Comparison of ENCODE assay signal across 30 mouse cellular contexts in genomic region chr3:55664713-55665112, GRCm38 (mm10).
DNase-seq lines count a peak whose midpoint lies in the region; ATAC-seq and TF ChIP-seq lines count a peak whose summit lies in the region.
"Had no signal": no experiment of that assay in that cellular context is flagged by ENCODE, and none has a peak within 500 bp of the region (broad histone marks: within the 10 kb centered on the region; RNA-seq: fewer than 3 reads in every experiment).

No protein-coding gene starts in this region.

- peak; percentile 81 for ATAC-seq in frontal cortex, adult (ENCODE audit: low TSS enrichment)
- ATAC-seq in intestine, embryonic 16.5 days = no peak
- ATAC-seq: activated CD4-positive, CD25-positive, alpha-beta regulatory T cell, adult 4 months; CD4-positive, CD25-positive, alpha-beta regulatory T cell, adult 4 months; forebrain, embryonic 14.5 days; Patski had no signal

- intact Hi-C loops in left cerebral cortex, postnatal 25 days (cut with DNase I) = no loop called here
- intact Hi-C loops in left cerebral cortex, postnatal 10 days (cut with DNase I) = no loop called here

- H3K27ac ChIP-seq in layer of hippocampus, adult 2 months = peak overlapping the region; percentile 48; the same call in 1 of the 2 replicates
- no peak overlapping the region for H3K27ac ChIP-seq in intestine, embryonic 16.5 days (ENCODE audit: low read length)
- H3K27ac ChIP-seq: embryonic facial prominence, embryonic 13.5 days; embryonic facial prominence, embryonic 15.5 days; forebrain, embryonic 10.5 days; forebrain, embryonic 12.5 days had no signal

- H3K9ac ChIP-seq in intestine, embryonic 16.5 days (ENCODE audit: low read depth, low read length) = no peak overlapping the region
- H3K9ac ChIP-seq: embryonic facial prominence, embryonic 13.5 days; embryonic facial prominence, embryonic 15.5 days; forebrain, embryonic 12.5 days had no signal

- H3K9me3 ChIP-seq in intestine, embryonic 16.5 days (ENCODE audit: control insufficient read depth, low read length) = no peaks in the 10 kb centered on the region
- H3K9me3 ChIP-seq: embryonic facial prominence, embryonic 13.5 days; embryonic facial prominence, embryonic 15.5 days; forebrain, embryonic 10.5 days; forebrain, embryonic 12.5 days had no signal

- H3K4me3 ChIP-seq in layer of hippocampus, adult 2 months = no peak overlapping the region
- no peak overlapping the region for H3K4me3 ChIP-seq in intestine, embryonic 16.5 days (ENCODE audit: low read length)
- H3K4me3 ChIP-seq: embryonic facial prominence, embryonic 13.5 days; embryonic facial prominence, embryonic 15.5 days; erythroblast, embryonic 14.5 days; forebrain, embryonic 10.5 days; forebrain, embryonic 12.5 days had no signal

- H3K4me2 ChIP-seq in intestine, embryonic 16.5 days (ENCODE audit: low read depth, low read length) = no peak overlapping the region
- H3K4me2 ChIP-seq: embryonic facial prominence, embryonic 13.5 days; embryonic facial prominence, embryonic 15.5 days; forebrain, embryonic 12.5 days had no signal

- no peak for DNase-seq in frontal cortex, postnatal 14 days (ENCODE audit: low spot score in 2 of 2)
- no peak for DNase-seq in layer of hippocampus, adult 2 months (ENCODE audit: low spot score in 2 of 2)
- DNase-seq in layer of hippocampus, adult 9-11 months = no peak
- peak; percentile 23 to 74 for DNase-seq in left cerebral cortex, postnatal 25 days (ENCODE audit: low spot score in 2 of 2)
- DNase-seq in left cerebral cortex, postnatal 10 days (ENCODE audit: extremely low spot score in 1 of 2, low spot score in 2 of 2) = no peak
- DNase-seq in brain, adult 2 months (ENCODE audit: low read depth, low spot score) = peak; percentile 74
- DNase-seq: adrenal gland, adult 8-10 months; adrenal gland, postnatal 14 days; adrenal gland, postnatal 36 days; B cell, adult 2 months; cerebellum, adult 11 months; cerebellum, adult 18-20 months; cerebellum, adult 8-10 months; cerebellum, adult 9-11 months; cerebellum, postnatal 14 days; cerebellum, postnatal 36 days; embryo, embryonic 11 days had no signal

- H3K36me3 ChIP-seq in intestine, embryonic 16.5 days (ENCODE audit: control insufficient read depth, insufficient read depth, low read length) = no peaks in the 10 kb centered on the region
- H3K36me3 ChIP-seq: forebrain, embryonic 10.5 days; forebrain, embryonic 12.5 days; G1E had no signal

- no peaks in the 10 kb centered on the region for H3K27me3 ChIP-seq in intestine, embryonic 16.5 days (replicated peaks; ENCODE audit: control insufficient read depth, insufficient read depth, low read length)
- H3K27me3 ChIP-seq: CH12.LX; embryonic facial prominence, embryonic 13.5 days; embryonic facial prominence, embryonic 15.5 days; forebrain, embryonic 12.5 days; Patski had no signal

- H3K4me1 ChIP-seq in intestine, embryonic 16.5 days (ENCODE audit: control insufficient read depth, insufficient read depth, low read length) = no peaks in the 10 kb centered on the region

- no peak for TF ChIP-seq CTCF in layer of hippocampus, adult 2 months (conservative IDR thresholded peaks at IDR 0.05)

- WGBS in intestine, embryonic 16.5 days = 84% methylated on average over 3 of the region's 3 CpGs

Comparison
In these comparisons a context has a peak if more than half of its experiments do, and no peak if none do; other contexts are left out.
1. DNase-seq: peak in left cerebral cortex, postnatal 25 days (2 of 2) and brain, adult 2 months (single experiment); none in frontal cortex, postnatal 14 days (0 of 2), layer of hippocampus, adult 2 months (0 of 2), layer of hippocampus, adult 9-11 months (single experiment) and left cerebral cortex, postnatal 10 days (0 of 2).